Mouse (Mus musculus): ENCODE data around the gene Ankrd17. TPM values are rescaled to one million over a fixed set of nuclear protein-coding genes. Genes with fewer than 3 reads are reported as not detected.

Gene Ankrd17
- polyA plus RNA-seq, 1 experiment from 2014 or later: 28.4 TPM

DNA sequence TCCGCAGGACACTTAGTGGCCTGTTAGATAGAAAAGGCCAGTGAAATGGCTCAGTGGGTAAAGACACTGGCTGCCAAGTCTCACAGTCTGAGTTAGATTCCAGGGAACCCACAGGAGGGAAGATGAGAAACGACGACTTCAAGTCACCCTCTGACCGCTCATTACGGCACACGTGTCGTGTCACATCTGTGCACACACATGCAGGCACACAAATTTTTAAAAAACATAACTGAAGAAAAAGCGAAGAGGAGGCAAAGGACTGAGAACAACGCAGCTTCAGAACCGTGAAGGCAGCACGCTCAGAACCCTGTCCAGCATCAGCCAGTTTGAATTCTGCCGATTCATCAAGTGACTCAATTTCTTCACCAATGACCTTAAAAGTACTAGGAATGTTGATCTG, 153.0 kb downstream of the Ankrd17 start:
- peaks cover 8% of the 10 kb centered on the region; the same call in 1 of the 2 replicates for H3K36me3 ChIP-seq (ENCODE audit: control insufficient read depth, insufficient read depth, low read length)
- no peak overlapping the region for H3K4me2 ChIP-seq (ENCODE audit: low read length)
- WGBS: 98% methylated on average over 12 of the region's 12 CpGs
- ATAC-seq: 0 out of 2 replicates have a peak, but pooled peaks have one; percentile 30
- H3K9ac ChIP-seq (ENCODE audit: low read depth, low read length): no peak overlapping the region
- no peaks in the 10 kb centered on the region for H3K4me1 ChIP-seq (ENCODE audit: control insufficient read depth, insufficient read depth, low read length)
- no peak overlapping the region for H3K27ac ChIP-seq (ENCODE audit: low read length)
- no peaks in the 10 kb centered on the region for H3K9me3 ChIP-seq (replicated peaks; ENCODE audit: control insufficient read depth, low read length, poor library complexity, severe bottlenecking)
- H3K4me3 ChIP-seq (ENCODE audit: low read depth, low read length): no peak overlapping the region
- H3K27me3 ChIP-seq (ENCODE audit: control insufficient read depth, insufficient read depth, low read depth, low read length): no peaks in the 10 kb centered on the region

DNA sequence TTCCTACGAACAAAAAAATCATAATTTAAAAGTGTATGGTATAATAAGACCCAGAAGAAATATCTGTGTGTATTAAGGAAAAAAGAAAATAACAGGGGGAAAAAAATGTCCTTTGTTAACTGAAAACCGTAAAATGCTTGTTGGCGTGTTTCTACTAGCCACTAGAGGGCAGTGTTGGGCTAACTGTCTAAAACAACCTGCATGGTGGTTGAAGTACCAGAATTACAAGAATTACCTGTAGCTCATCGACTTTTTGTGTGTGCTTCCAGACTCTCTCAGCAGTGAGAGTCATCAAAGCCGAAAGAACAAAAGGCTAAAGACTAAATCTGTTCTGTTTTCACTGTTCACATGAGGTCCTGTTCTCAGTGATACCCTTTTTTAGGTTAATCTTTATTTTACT, 163.2 kb downstream of the Ankrd17 start:
- H3K9ac ChIP-seq (ENCODE audit: low read depth, low read length): no peak overlapping the region
- no peaks in the 10 kb centered on the region for H3K36me3 ChIP-seq (ENCODE audit: control insufficient read depth, insufficient read depth, low read length)
- ATAC-seq: peak; percentile 66; the same call in 1 of the 2 replicates
- 22% methylated on average over 5 of the region's 5 CpGs for WGBS
- H3K9me3 ChIP-seq (replicated peaks; ENCODE audit: control insufficient read depth, low read length, poor library complexity, severe bottlenecking): no peaks in the 10 kb centered on the region
- H3K27me3 ChIP-seq (ENCODE audit: control insufficient read depth, insufficient read depth, low read depth, low read length): no peaks in the 10 kb centered on the region
- H3K4me2 ChIP-seq (ENCODE audit: low read length): no peak overlapping the region
- no peaks in the 10 kb centered on the region for H3K4me1 ChIP-seq (ENCODE audit: control insufficient read depth, insufficient read depth, low read length)
- no peak overlapping the region for H3K27ac ChIP-seq (ENCODE audit: low read length)
- H3K4me3 ChIP-seq (ENCODE audit: low read depth, low read length): no peak overlapping the region

DNA sequence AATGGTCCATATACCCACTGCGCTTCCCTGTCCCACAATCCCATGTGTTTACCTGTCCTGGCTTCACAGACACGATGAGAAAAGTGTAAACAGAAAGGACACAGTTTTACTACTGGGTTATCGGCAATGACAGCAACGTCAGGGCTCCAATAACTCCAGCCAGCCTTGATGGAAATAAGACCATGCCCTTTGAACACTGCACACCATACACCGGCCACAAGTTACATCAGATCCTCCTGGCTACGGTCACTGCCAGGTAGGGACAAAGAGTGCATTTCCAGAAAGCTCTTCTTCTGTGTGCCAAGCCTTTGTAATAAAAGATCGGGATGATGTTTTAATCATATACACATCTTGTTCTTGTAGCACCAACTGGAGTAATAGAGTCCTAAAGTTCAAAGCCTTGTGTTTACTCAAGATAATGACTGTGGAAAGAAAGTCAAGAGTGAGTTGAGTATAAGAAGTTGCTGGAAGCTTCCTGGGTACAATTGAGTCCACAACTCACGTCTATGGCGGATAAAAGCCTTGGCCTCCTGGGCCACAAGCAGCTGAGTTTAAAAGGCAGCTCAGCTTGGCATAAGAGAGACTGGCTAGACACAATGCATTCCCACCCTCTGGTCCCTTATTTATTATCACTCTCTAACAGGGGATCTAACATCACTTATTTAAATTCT, 163.8 kb downstream of the Ankrd17 start:
- no peak overlapping the region for H3K9ac ChIP-seq (ENCODE audit: low read depth, low read length)
- no peaks in the 10 kb centered on the region for H3K9me3 ChIP-seq (replicated peaks; ENCODE audit: control insufficient read depth, low read length, poor library complexity, severe bottlenecking)
- no peaks in the 10 kb centered on the region for H3K4me1 ChIP-seq (ENCODE audit: control insufficient read depth, insufficient read depth, low read length)
- H3K4me3 ChIP-seq (ENCODE audit: low read depth, low read length): no peak overlapping the region
- H3K27ac ChIP-seq (ENCODE audit: low read length): no peak overlapping the region
- H3K27me3 ChIP-seq (ENCODE audit: control insufficient read depth, insufficient read depth, low read depth, low read length): no peaks in the 10 kb centered on the region
- no peak overlapping the region for H3K4me2 ChIP-seq (ENCODE audit: low read length)
- 80% methylated on average over 9 of the region's 9 CpGs for WGBS
- no peaks in the 10 kb centered on the region for H3K36me3 ChIP-seq (ENCODE audit: control insufficient read depth, insufficient read depth, low read length)
- ATAC-seq: peak; percentile 48; the same call in 1 of the 2 replicates

DNA sequence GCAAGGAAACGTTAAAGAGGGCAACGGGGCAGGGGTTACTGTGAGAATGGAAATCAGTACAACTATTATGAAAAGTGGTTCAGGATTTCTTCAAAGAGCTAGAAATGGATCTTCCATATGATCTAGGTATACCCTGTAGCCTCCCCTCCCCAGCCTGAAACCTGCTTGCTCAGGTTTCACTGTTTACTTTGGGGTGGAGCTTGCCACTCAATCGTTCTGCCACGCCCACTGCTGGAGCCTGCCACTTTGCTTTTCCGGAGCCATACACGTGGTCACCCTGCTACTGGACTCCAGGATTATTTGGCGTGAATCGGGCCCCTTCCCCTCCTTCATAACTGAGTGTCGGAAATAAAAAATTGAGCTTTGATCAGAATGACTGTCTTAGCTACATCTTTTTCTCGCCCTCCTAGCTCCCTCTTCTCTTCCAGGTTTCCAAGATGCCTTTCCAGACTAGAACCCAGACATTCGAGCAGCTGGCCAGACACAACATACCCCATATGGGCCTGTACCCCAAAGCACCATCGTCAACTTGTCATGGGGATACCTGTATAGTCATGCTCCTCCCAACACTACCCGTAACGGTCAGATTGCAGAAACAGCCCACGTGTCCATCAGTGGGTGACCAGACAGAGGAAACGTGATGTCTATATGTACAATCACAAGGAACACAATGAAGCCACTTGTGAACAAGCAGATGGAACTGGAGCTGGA, 166.3 kb downstream of the Ankrd17 start:
- Histone ChIP-seq H3K9ac (ENCODE audit: low read depth, low read length) (no peak overlapping the region), H3K36me3 (ENCODE audit: control insufficient read depth, insufficient read depth, low read length) (no peaks in the 10 kb centered on the region), H3K27ac (ENCODE audit: low read length) (no peak overlapping the region), H3K27me3 (ENCODE audit: control insufficient read depth, insufficient read depth, low read depth, low read length) (no peaks in the 10 kb centered on the region), H3K4me1 (ENCODE audit: control insufficient read depth, insufficient read depth, low read length) (no peaks in the 10 kb centered on the region), H3K4me3 (ENCODE audit: low read depth, low read length) (no peak overlapping the region), H3K4me2 (ENCODE audit: low read length) (no peak overlapping the region), H3K9me3 (replicated peaks; ENCODE audit: control insufficient read depth, low read length, poor library complexity, severe bottlenecking) (no peaks in the 10 kb centered on the region)
- ATAC-seq: no peak
- 61% methylated on average over 16 of the region's 16 CpGs for WGBS

GRCm38 (mm10) chr5:90194831-90195230, 171.5 kb downstream of the Ankrd17 start:
- H3K4me3 ChIP-seq (ENCODE audit: low read depth, low read length): no peak overlapping the region
- no peaks in the 10 kb centered on the region for H3K36me3 ChIP-seq (ENCODE audit: control insufficient read depth, insufficient read depth, low read length)
- H3K27ac ChIP-seq (ENCODE audit: low read length): no peak overlapping the region
- no peaks in the 10 kb centered on the region for H3K27me3 ChIP-seq (ENCODE audit: control insufficient read depth, insufficient read depth, low read depth, low read length)
- ATAC-seq: peak; percentile 84
- H3K4me1 ChIP-seq (ENCODE audit: control insufficient read depth, insufficient read depth, low read length): no peaks in the 10 kb centered on the region
- H3K4me2 ChIP-seq (ENCODE audit: low read length): no peak overlapping the region
- no peaks in the 10 kb centered on the region for H3K9me3 ChIP-seq (replicated peaks; ENCODE audit: control insufficient read depth, low read length, poor library complexity, severe bottlenecking)
- 31% methylated on average over 6 of the region's 6 CpGs for WGBS
- H3K9ac ChIP-seq (ENCODE audit: low read depth, low read length): no peak overlapping the region

DNA sequence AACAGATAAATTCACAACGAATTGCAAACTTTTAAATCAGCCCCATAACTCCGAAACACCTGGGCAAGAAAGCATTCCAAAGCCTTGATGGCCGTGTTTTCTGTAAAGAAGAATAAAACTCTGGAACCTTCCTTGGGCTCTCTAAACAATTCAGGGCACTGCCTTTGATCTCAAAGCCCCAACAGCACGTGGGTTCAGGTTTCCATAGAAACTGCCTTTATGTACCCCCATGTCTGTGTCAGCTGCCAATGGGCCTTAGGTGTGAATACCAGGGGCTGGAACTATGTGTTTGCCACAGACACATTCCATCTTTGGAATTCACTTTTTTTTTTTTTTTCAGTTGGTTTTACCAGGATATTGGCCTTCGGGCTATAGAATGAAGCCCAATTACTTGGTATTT, 183.6 kb downstream of the Ankrd17 start:
- H3K4me1 ChIP-seq (ENCODE audit: control insufficient read depth, insufficient read depth, low read length): no peaks in the 10 kb centered on the region
- no peak overlapping the region for H3K27ac ChIP-seq (ENCODE audit: low read length)
- H3K27me3 ChIP-seq (ENCODE audit: control insufficient read depth, insufficient read depth, low read depth, low read length): no peaks in the 10 kb centered on the region
- H3K4me2 ChIP-seq (ENCODE audit: low read length): no peak overlapping the region
- 61% methylated on average over 5 of the region's 5 CpGs for WGBS
- no peaks in the 10 kb centered on the region for H3K36me3 ChIP-seq (ENCODE audit: control insufficient read depth, insufficient read depth, low read length)
- H3K9me3 ChIP-seq (replicated peaks; ENCODE audit: control insufficient read depth, low read length, poor library complexity, severe bottlenecking): no peaks in the 10 kb centered on the region
- H3K4me3 ChIP-seq (ENCODE audit: low read depth, low read length): no peak overlapping the region
- no peak for ATAC-seq
- H3K9ac ChIP-seq (ENCODE audit: low read depth, low read length): no peak overlapping the region

- Histone ChIP-seq H3K4me1 (ENCODE audit: control insufficient read depth, insufficient read depth, low read length) (no peaks in the 10 kb centered on the region), H3K4me3 (ENCODE audit: low read depth, low read length) (no peak overlapping the region), H3K36me3 (ENCODE audit: control insufficient read depth, insufficient read depth, low read length) (no peaks in the 10 kb centered on the region), H3K27me3 (ENCODE audit: control insufficient read depth, insufficient read depth, low read depth, low read length) (no peaks in the 10 kb centered on the region), H3K27ac (ENCODE audit: low read length) (no peak overlapping the region), H3K4me2 (ENCODE audit: low read length) (no peak overlapping the region), H3K9ac (ENCODE audit: low read depth, low read length) (no peak overlapping the region), H3K9me3 (replicated peaks; ENCODE audit: control insufficient read depth, low read length, poor library complexity, severe bottlenecking) (no peaks in the 10 kb centered on the region)
- whole genome bisulfite sequencing: 88% methylated on average over 5 of the region's 5 CpGs
- no peak for ATAC-seq
Observed at GRCm38 (mm10) chr5:90179094-90179493, 187.3 kb downstream of the Ankrd17 start.

DNA sequence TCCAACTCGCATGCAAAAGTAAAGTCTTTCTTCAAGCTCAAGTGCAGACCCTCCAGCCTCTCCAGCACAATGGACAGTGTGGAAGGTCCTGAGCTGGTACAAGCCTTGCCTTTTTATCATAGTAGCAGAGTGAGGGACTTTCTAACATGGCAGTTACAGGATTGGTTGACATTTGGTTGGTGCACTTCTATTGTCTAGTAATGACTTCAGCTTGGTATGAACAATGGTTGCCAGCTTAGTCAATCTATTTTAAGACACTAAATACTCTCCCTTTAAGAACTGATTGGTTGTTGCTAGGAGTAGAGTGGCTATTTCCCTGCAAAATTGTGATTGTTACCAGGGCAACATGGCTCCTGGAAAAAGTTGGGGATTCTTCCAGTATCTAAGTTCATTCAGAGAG, 188.3 kb downstream of the Ankrd17 start:
- Histone ChIP-seq H3K4me1 (ENCODE audit: control insufficient read depth, insufficient read depth, low read length) (no peaks in the 10 kb centered on the region), H3K4me3 (ENCODE audit: low read depth, low read length) (no peak overlapping the region), H3K4me2 (ENCODE audit: low read length) (no peak overlapping the region), H3K36me3 (ENCODE audit: control insufficient read depth, insufficient read depth, low read length) (no peaks in the 10 kb centered on the region), H3K9ac (ENCODE audit: low read depth, low read length) (no peak overlapping the region), H3K27ac (ENCODE audit: low read length) (no peak overlapping the region), H3K27me3 (ENCODE audit: control insufficient read depth, insufficient read depth, low read depth, low read length) (no peaks in the 10 kb centered on the region), H3K9me3 (replicated peaks; ENCODE audit: control insufficient read depth, low read length, poor library complexity, severe bottlenecking) (no peaks in the 10 kb centered on the region)
- no peak for ATAC-seq
- 88% methylated on average over 1 of the region's 1 CpGs for WGBS

Measured in midbrain, embryonic 16.5 days (tissue).